Mouse (Mus musculus) MEL (cell line): Measurements from ENCODE around the gene 4930503B20Rik. TPM values are rescaled to one million over a fixed set of nuclear protein-coding genes. Genes with fewer than 3 reads are reported as not detected.

ENCODE experiments used
- DNase-seq: peaks from one replicate; pipeline ENCODE4 v3.0.0; 2011; ENCODE audit warnings: low read depth, low spot score
- H3K27ac ChIP-seq: 2 replicates; pipeline ENCODE4 v1.5.1; 2012; ENCODE audit warnings: low read depth, mild to moderate bottlenecking, control low read depth, low read length, moderate library complexity; ENCODE audit not compliant: control insufficient read depth
- H3K27me3 ChIP-seq, 2 experiments: fragments of 150-350 bp in 1 of 2; sonication (generic) in 1 of 2; 2 replicates each; pipeline ENCODE4 v1.6.1; 2012; ENCODE audit warnings: low read length in 2 of 2, mild to moderate bottlenecking in 2 of 2, improper control_type of control experiment in 1 of 2, moderate library complexity in 1 of 2; ENCODE audit not compliant: insufficient read depth in 2 of 2, control insufficient read depth in 1 of 2
- H3K36me3 ChIP-seq, 2 experiments: 2 replicates each; pipeline ENCODE4 v1.6.1; 2012 to 2014; ENCODE audit warnings: low read length in 2 of 2, improper control_type of control experiment in 1 of 2, inconsistent platforms in 1 of 2, mild to moderate bottlenecking in 1 of 2; ENCODE audit not compliant: insufficient read depth in 2 of 2, control insufficient read depth in 1 of 2
- H3K4me1 ChIP-seq, 2 experiments: fragments of 150-350 bp in 1 of 2; sonication (generic) in 1 of 2; 2 replicates each; pipeline ENCODE4 v1.6.1; 2012; ENCODE audit warnings: low read length in 2 of 2, improper control_type of control experiment in 1 of 2, mild to moderate bottlenecking in 1 of 2; ENCODE audit not compliant: insufficient read depth in 2 of 2, control insufficient read depth in 1 of 2
- H3K4me3 ChIP-seq, 2 experiments: fragments of 150-350 bp in 1 of 2; sonication (generic) in 1 of 2; 2 replicates each; pipeline ENCODE4 v1.5.1; 2012; ENCODE audit warnings: low read depth in 2 of 2, low read length in 2 of 2, mild to moderate bottlenecking in 2 of 2, moderate library complexity in 2 of 2, control low read depth in 1 of 2, improper control_type of control experiment in 1 of 2; ENCODE audit not compliant: control insufficient read depth in 1 of 2, insufficient read depth in 1 of 2
- H3K79me2 ChIP-seq: 2 replicates; pipeline ENCODE4 v1.6.1; 2012; ENCODE audit warnings: mild to moderate bottlenecking, low read length, moderate library complexity; ENCODE audit not compliant: control insufficient read depth, poor library complexity, insufficient read depth
- H3K9ac ChIP-seq: 2 replicates; pipeline ENCODE4 v1.6.1; 2012; ENCODE audit warnings: low read depth, mild to moderate bottlenecking, control low read depth, low read length, moderate library complexity; ENCODE audit not compliant: control insufficient read depth, poor library complexity, severe bottlenecking
- H3K9me3 ChIP-seq: fragments of 150-350 bp; sonication (generic); replicated peaks from 2 replicates; pipeline ENCODE4 v1.6.1; 2012; ENCODE audit warnings: mild to moderate bottlenecking, low read length, improper control_type of control experiment, moderate library complexity; ENCODE audit not compliant: insufficient read depth
- BHLHE40 ChIP-seq: IDR thresholded peaks from 2 replicates; pipeline ENCODE4 v1.6.1; 2012; ENCODE audit warnings: low read depth, mild to moderate bottlenecking, inconsistent platforms, low read length, improper control_type of control experiment, borderline replicate concordance
- CHD1 ChIP-seq: IDR thresholded peaks from 2 replicates; pipeline ENCODE4 v1.6.1; 2012; ENCODE audit warnings: low read depth, mild to moderate bottlenecking, inconsistent platforms, low read length, improper control_type of control experiment
- CHD2 ChIP-seq: IDR thresholded peaks from 2 replicates; pipeline ENCODE4 v1.6.1; 2011; ENCODE audit warnings: low read length, improper control_type of control experiment
- ELF1 ChIP-seq: IDR thresholded peaks from 2 replicates; pipeline ENCODE4 v1.6.1; 2014; ENCODE audit warnings: low read depth, mild to moderate bottlenecking, inconsistent platforms, low read length, improper control_type of control experiment, moderate library complexity
- GATA1 ChIP-seq: IDR thresholded peaks from 2 replicates; pipeline ENCODE4 v1.6.1; 2011; ENCODE audit warnings: low read depth, low read length, improper control_type of control experiment
- HCFC1 ChIP-seq: IDR thresholded peaks from 2 replicates; pipeline ENCODE4 v1.6.1; 2012; ENCODE audit warnings: low read depth, mild to moderate bottlenecking, inconsistent platforms, low read length, improper control_type of control experiment, moderate library complexity
- KAT2A ChIP-seq: conservative IDR thresholded peaks from 2 replicates; pipeline ENCODE4 v1.6.1; 2012; ENCODE audit warnings: low read depth, low read length, improper control_type of control experiment, inconsistent platforms
- MAFK ChIP-seq: IDR thresholded peaks from 2 replicates; pipeline ENCODE4 v1.6.1; 2011; ENCODE audit warnings: low read depth, mild to moderate bottlenecking, low read length, improper control_type of control experiment, borderline replicate concordance
- MAX ChIP-seq: IDR thresholded peaks from 2 replicates; pipeline ENCODE4 v1.6.1; 2011; ENCODE audit warnings: low read length, improper control_type of control experiment
- MAZ ChIP-seq: IDR thresholded peaks from 2 replicates; pipeline ENCODE4 v1.6.1; 2012; ENCODE audit warnings: low read depth, mild to moderate bottlenecking, inconsistent platforms, low read length, improper control_type of control experiment
- MEF2A ChIP-seq: IDR thresholded peaks from 2 replicates; pipeline ENCODE4 v1.6.1; 2014; ENCODE audit warnings: low read depth, mild to moderate bottlenecking, inconsistent platforms, low read length, improper control_type of control experiment; ENCODE audit not compliant: poor library complexity, insufficient replicate concordance, severe bottlenecking; ENCODE audit errors: extremely low read depth
- SIN3A ChIP-seq: IDR thresholded peaks from 2 replicates; pipeline ENCODE4 v1.6.1; 2012; ENCODE audit warnings: low read length, improper control_type of control experiment, inconsistent platforms
- SMC3 ChIP-seq: IDR thresholded peaks from 2 replicates; pipeline ENCODE4 v1.6.1; 2011; ENCODE audit warnings: low read depth, low read length, improper control_type of control experiment
- TAL1 ChIP-seq: IDR thresholded peaks from 2 replicates; pipeline ENCODE4 v1.6.1; 2012; ENCODE audit warnings: mild to moderate bottlenecking, inconsistent platforms, low read length, moderate library complexity, mixed read lengths
- TCF12 ChIP-seq: IDR thresholded peaks from 2 replicates; pipeline ENCODE4 v1.6.1; 2014; ENCODE audit warnings: low read depth, mild to moderate bottlenecking, inconsistent platforms, low read length, improper control_type of control experiment, moderate library complexity
- UBTF ChIP-seq: IDR thresholded peaks from 2 replicates; pipeline ENCODE4 v1.6.1; 2012; ENCODE audit warnings: low read depth, mild to moderate bottlenecking, inconsistent platforms, low read length, improper control_type of control experiment, moderate library complexity, borderline replicate concordance; ENCODE audit not compliant: insufficient read depth
- USF2 ChIP-seq, 2 experiments: IDR thresholded peaks; 2 replicates each; pipeline ENCODE4 v1.6.1; 2011 to 2012; ENCODE audit warnings: improper control_type of control experiment in 2 of 2, low read length in 2 of 2, borderline replicate concordance in 1 of 2, inconsistent platforms in 1 of 2, low read depth in 1 of 2, mild to moderate bottlenecking in 1 of 2; ENCODE audit not compliant: insufficient read depth in 1 of 2
- ZC3H11A ChIP-seq: IDR thresholded peaks from 2 replicates; pipeline ENCODE4 v1.6.1; 2012; ENCODE audit warnings: low read depth, mild to moderate bottlenecking, inconsistent platforms, low read length, improper control_type of control experiment
- ZKSCAN1 ChIP-seq: IDR thresholded peaks from 2 replicates; pipeline ENCODE4 v1.6.1; 2012; ENCODE audit warnings: low read depth, mild to moderate bottlenecking, inconsistent platforms, low read length, improper control_type of control experiment, moderate library complexity
- ZMIZ1 ChIP-seq: IDR thresholded peaks from 2 replicates; pipeline ENCODE4 v1.6.1; 2012; ENCODE audit warnings: low read depth, mild to moderate bottlenecking, inconsistent platforms, low read length, improper control_type of control experiment, moderate library complexity
- ZNF384 ChIP-seq: IDR thresholded peaks from 2 replicates; pipeline ENCODE4 v1.6.1; 2012; ENCODE audit warnings: low read depth, mild to moderate bottlenecking, inconsistent platforms, low read length, improper control_type of control experiment
- polyA plus RNA-seq, 2 experiments: library from polyadenylated mRNA; stranded (reverse) in 1 of 2; unstranded in 1 of 2; fragments of >175 nt in 1 of 2; fragments of >200 nt in 1 of 2; gene quantifications; 2 replicates each; pipeline versions ENCODE4 v1.2.1 to v1.2.4; 2012; ENCODE audit warnings: low replicate concordance in 2 of 2, low read depth in 1 of 2; ENCODE audit not compliant: insufficient read length in 2 of 2, insufficient read depth in 1 of 2, missing spikeins in 1 of 2
- total RNA-seq: library from RNA; depleted of rRNA; stranded (reverse); fragments of 300-350 nt; gene quantifications from 2 replicates; pipeline ENCODE4 v1.2.3, GENCODE M21; 2012

4930503B20Rik gene
- total and polyA plus RNA-seq, 3 experiments = 0.08 TPM; not detected in 2

DNA sequence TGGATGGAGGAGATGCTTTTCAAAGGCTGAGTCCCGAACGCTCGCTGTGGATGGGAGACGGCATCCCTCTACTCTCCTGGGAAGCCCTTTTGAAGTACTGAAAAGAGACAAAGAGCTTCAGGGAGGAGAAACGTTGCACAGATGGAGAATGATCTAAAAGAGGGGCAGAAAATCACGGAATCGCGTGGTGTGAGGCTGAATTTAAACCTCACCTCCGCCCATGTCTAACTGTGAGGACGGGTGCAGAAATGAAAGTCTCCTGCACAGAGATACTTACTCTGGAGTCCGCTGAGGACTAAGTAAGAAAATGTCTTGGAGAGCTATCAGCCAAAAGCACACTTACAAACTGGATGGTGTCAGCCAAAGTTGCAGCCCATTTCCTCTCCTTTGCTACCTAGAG, 29.2 kb downstream of the 4930503B20Rik start:
- TF ChIP-seq ZNF384 = no peak
- TF ChIP-seq TCF12 = no peak
- TF ChIP-seq MEF2A = no peak
- no peak for TF ChIP-seq SMC3
- no peak for TF ChIP-seq UBTF
- TF ChIP-seq HCFC1 = no peak
- no peak for TF ChIP-seq MAZ
- TF ChIP-seq MAFK = no peak
- no peak for TF ChIP-seq USF2 (IDR thresholded peaks at IDR 0.05; ENCODE audit: borderline replicate concordance in 1 of 2, insufficient read depth in 1 of 2, low read depth in 1 of 2, low read length in 2 of 2)
- TF ChIP-seq MAX = no peak
- no peak for TF ChIP-seq CHD1
- no peak overlapping the region for H3K27ac ChIP-seq
- H3K9me3 ChIP-seq = no peaks in the 10 kb centered on the region
- no peak overlapping the region for H3K9ac ChIP-seq
- peaks cover 0 to 9% of the 10 kb centered on the region in 2 experiments; a peak in 2 of 4 replicates for H3K36me3 ChIP-seq
- DNase-seq = no peak
- H3K27me3 ChIP-seq = peaks cover 0 to 5% of the 10 kb centered on the region in 2 experiments; a peak in 1 of 4 replicates
- H3K79me2 ChIP-seq = no peaks in the 10 kb centered on the region
- H3K4me3 ChIP-seq = no peak overlapping the region
- H3K4me1 ChIP-seq = peaks cover 3 to 10% of the 10 kb centered on the region in 2 experiments

DNA sequence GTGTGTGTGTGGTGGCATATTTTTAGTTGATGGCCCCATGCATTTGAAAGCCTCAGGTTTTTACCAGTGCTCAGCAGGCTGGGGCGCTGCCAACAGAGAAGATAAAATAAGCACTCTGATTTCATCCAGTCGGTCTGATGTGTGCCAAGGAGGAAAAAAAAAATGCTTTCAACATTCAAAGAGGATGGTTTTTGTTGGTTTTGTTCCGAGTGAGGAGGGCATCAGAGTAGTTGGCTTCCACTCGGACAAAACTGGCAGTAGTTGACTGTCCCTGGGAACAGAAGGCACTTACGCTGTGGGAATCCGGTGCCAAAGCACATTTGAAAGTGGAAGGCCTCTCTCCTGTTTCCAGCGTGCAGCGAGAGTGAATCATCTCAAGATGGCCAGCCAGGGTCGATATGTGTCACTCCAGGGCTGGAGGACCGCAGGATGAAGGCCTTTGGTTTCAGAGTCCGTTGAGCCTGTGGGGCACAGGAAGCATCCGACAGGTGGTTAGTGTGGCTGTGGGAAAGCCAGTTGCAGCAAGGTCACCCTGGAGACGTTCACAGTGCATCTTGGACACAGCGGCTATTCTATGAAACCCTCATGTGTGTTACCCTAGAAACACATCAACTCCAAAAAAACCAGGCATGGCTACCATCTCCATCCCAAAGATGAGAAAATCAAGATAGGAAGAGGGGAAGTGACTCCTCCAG, 30.4 kb downstream of the 4930503B20Rik start:
- no peak overlapping the region for H3K9ac ChIP-seq
- H3K9me3 ChIP-seq = no peaks in the 10 kb centered on the region
- peaks cover 3 to 17% of the 10 kb centered on the region in 2 experiments for H3K4me1 ChIP-seq
- peaks cover 0 to 11% of the 10 kb centered on the region in 2 experiments; a peak in 2 of 4 replicates for H3K36me3 ChIP-seq
- no peak for DNase-seq
- peaks cover 0 to 2% of the 10 kb centered on the region in 2 experiments; a peak in 1 of 4 replicates for H3K27me3 ChIP-seq
- no peak for TF ChIP-seq UBTF
- TF ChIP-seq ZC3H11A = no peak
- no peak for TF ChIP-seq GATA1
- no peak for TF ChIP-seq HCFC1
- no peak for TF ChIP-seq SIN3A
- TF ChIP-seq MAFK = no peak
- TF ChIP-seq TAL1 = no peak
- TF ChIP-seq CHD2 = no peak
- no peak for TF ChIP-seq CHD1
- no peak for TF ChIP-seq ZMIZ1
- TF ChIP-seq ZNF384 = no peak
- TF ChIP-seq ZKSCAN1 = no peak
- no peak for TF ChIP-seq ELF1
- no peak for TF ChIP-seq BHLHE40
- no peak for TF ChIP-seq KAT2A
- no peak for TF ChIP-seq SMC3
- no peak overlapping the region for H3K27ac ChIP-seq
- H3K79me2 ChIP-seq = no peaks in the 10 kb centered on the region
- H3K4me3 ChIP-seq = no peak overlapping the region
